Mouse (Mus musculus) megakaryocyte-erythroid progenitor cell, adult 5-6 weeks (primary cell): Measurements from ENCODE around the gene Ccl5. TPM values are rescaled to one million over a fixed set of nuclear protein-coding genes. Genes with fewer than 3 reads are reported as not detected.
"Not testable (repeated sequence)": the region's sequence is repeated elsewhere in the genome, so short reads cannot be mapped to it uniquely, and the experiment has no call there.

Source experiments
- ATAC-seq: replicated peaks from 2 replicates; pipeline ENCODE4 v1.8.0; 2016; ENCODE audit warnings: mild to moderate bottlenecking, inconsistent platforms; ENCODE audit not compliant: severe bottlenecking, poor library complexity, low FRiP score, low TSS enrichment
- total RNA-seq, 2 experiments: library from RNA; stranded (forward) in 1 of 2; stranded (reverse) in 1 of 2; fragments of 200-1000, 215-1000 nt in 1 of 2; fragments of >200 nt in 1 of 2; fragmentation: Nextera tagmentation in 1 of 2; gene quantifications; 2 replicates each; pipeline ENCODE4 v1.2.3; 2014 to 2017

Gene Ccl5
- 8.9 and 46.6 TPM in 2 replicates for total RNA-seq (2014; fragmentation: Nextera tagmentation)
- 5.6 and 32.4 TPM in 2 replicates for total RNA-seq (2017)

- ATAC-seq: no peak
These were observed at the start of gene Ccl5 for GRCm38 (mm10) chr11:83530360-83530759. Ccl5 (minus strand) TSS chr11:83530518.

GRCm38 (mm10) chr11:83578999-83579398 lies 48.7 kb upstream of the Ccl5 start:
- no peak for ATAC-seq

- ATAC-seq: no peak
These were observed 48.0 kb upstream of the Ccl5 start, which contains the start of gene Ccl9 for GRCm38 (mm10) chr11:83578186-83578760. Ccl9 (minus strand) TSS chr11:83578636.

GRCm38 (mm10) chr11:83576927-83577555 lies 46.7 kb upstream of the Ccl5 start:
- ATAC-seq: 0 out of 2 replicates have a peak, but pooled peaks have one; percentile 18

GRCm38 (mm10) chr11:83572834-83573233 lies 42.5 kb upstream of the Ccl5 start:
- ATAC-seq: no peak

- 0 out of 2 replicates have a peak, but pooled peaks have one; percentile 19 for ATAC-seq
These were observed 41.9 kb upstream of the Ccl5 start for GRCm38 (mm10) chr11:83572223-83572622.

- no peak for ATAC-seq
These were observed 39.9 kb upstream of the Ccl5 start for GRCm38 (mm10) chr11:83570189-83570588.

GRCm38 (mm10) chr11:83569249-83569648 lies 38.9 kb upstream of the Ccl5 start:
- ATAC-seq: 0 out of 2 replicates have a peak, but pooled peaks have one; percentile 30

- ATAC-seq: no peak
These were observed 38.5 kb upstream of the Ccl5 start for GRCm38 (mm10) chr11:83568786-83569185.

GRCm38 (mm10) chr11:83568061-83568460 lies 37.7 kb upstream of the Ccl5 start:
- ATAC-seq: no peak

GRCm38 (mm10) chr11:83567311-83567710 lies 37.0 kb upstream of the Ccl5 start:
- ATAC-seq: no peak

GRCm38 (mm10) chr11:83566617-83567016 lies 36.3 kb upstream of the Ccl5 start:
- no peak for ATAC-seq

GRCm38 (mm10) chr11:83563754-83564153 lies 33.4 kb upstream of the Ccl5 start:
- no peak for ATAC-seq

GRCm38 (mm10) chr11:83562311-83562887 lies 32.1 kb upstream of the Ccl5 start:
- ATAC-seq: no peak

GRCm38 (mm10) chr11:83560405-83560804 lies 30.1 kb upstream of the Ccl5 start:
- no peak for ATAC-seq

- no peak for ATAC-seq
These were observed 26.8 kb upstream of the Ccl5 start for GRCm38 (mm10) chr11:83557074-83557473.

- peak; percentile 65 for ATAC-seq
These were observed 25.9 kb upstream of the Ccl5 start for GRCm38 (mm10) chr11:83556085-83556781.

- no peak for ATAC-seq
These were observed 21.4 kb upstream of the Ccl5 start for GRCm38 (mm10) chr11:83551668-83552067.

GRCm38 (mm10) chr11:83551037-83551436 lies 20.7 kb upstream of the Ccl5 start:
- not testable (repeated sequence) for ATAC-seq

GRCm38 (mm10) chr11:83550186-83550632 lies 19.9 kb upstream of the Ccl5 start:
- no peak; the same call in 1 of the 2 replicates for ATAC-seq
